Mouse (Mus musculus) forebrain, embryonic 10.5 days (tissue): ENCODE data around the gene Nup93. TPM values are rescaled to one million over a fixed set of nuclear protein-coding genes. Genes with fewer than 3 reads are reported as not detected.
A peak's percentile ranks its signal among the peaks of the same experiment; 100 is the strongest.

Experiments
- DNase-seq: peaks from one replicate; pipeline ENCODE4 v3.0.0-alpha.2; 2017; ENCODE audit warnings: low spot score; ENCODE audit errors: extremely low spot score
- H3K27ac ChIP-seq: fragments of 300-500 bp; sonication (generic); 2 replicates; pipeline ENCODE4 v1.5.1; 2016; ENCODE audit warnings: mild to moderate bottlenecking
- H3K27me3 ChIP-seq: fragments of 300-500 bp; sonication (generic); 2 replicates; pipeline ENCODE4 v1.6.1; 2016; ENCODE audit warnings: mild to moderate bottlenecking; ENCODE audit not compliant: poor library complexity, severe bottlenecking
- H3K36me3 ChIP-seq: fragments of 300-500 bp; sonication (generic); replicated peaks from 2 replicates; pipeline ENCODE4 v1.6.1; 2016; ENCODE audit warnings: mild to moderate bottlenecking, moderate library complexity
- H3K4me1 ChIP-seq: fragments of 300-500 bp; sonication (generic); 2 replicates; pipeline ENCODE4 v1.6.1; 2016
- H3K4me3 ChIP-seq: fragments of 300-500 bp; sonication (generic); 2 replicates; pipeline ENCODE4 v1.5.1; 2016; ENCODE audit warnings: mild to moderate bottlenecking, moderate library complexity
- H3K9me3 ChIP-seq: fragments of 300-500 bp; sonication (generic); 2 replicates; pipeline ENCODE4 v1.6.1; 2016; ENCODE audit warnings: mild to moderate bottlenecking, moderate library complexity
- WGBS: fragments of 180-500 bp; shearing (Covaris S2); methylation state at CpG from one replicate; pipeline ENCODE4 v1.1.7; 2016; 5-methylcytosine and 5-hydroxymethylcytosine counted together
- polyA plus RNA-seq: library from polyadenylated mRNA; unstranded; fragments of >200 nt; fragmentation: Nextera tagmentation; extraction: Ambion mirVana; gene quantifications from 2 replicates; pipeline ENCODE4 v1.2.1, GENCODE M21; 2016

The Nup93 gene
- polyA plus RNA-seq, 1 experiment from 2014 or later: 155 TPM

- 25% methylated on average over 21 of the region's 21 CpGs for WGBS
Measured at GRCm38 (mm10) chr8:94191101-94191691, 23.2 kb upstream of the Nup93 start.

GRCm38 (mm10) chr8:94192926-94193325 is 21.4 kb upstream of the Nup93 start:
- H3K36me3 ChIP-seq: no peaks in the 10 kb centered on the region
- H3K27ac ChIP-seq: no peak overlapping the region
- H3K4me3 ChIP-seq: no peak overlapping the region
- H3K9me3 ChIP-seq: no peaks in the 10 kb centered on the region
- DNase-seq: no peak
- 56% methylated on average over 1 of the region's 1 CpGs for WGBS
- H3K27me3 ChIP-seq: peaks cover 26% of the 10 kb centered on the region
- peaks cover 19% of the 10 kb centered on the region for H3K4me1 ChIP-seq

More at GRCm38 (mm10) chr8:94191101-94191691, 23.2 kb upstream of the Nup93 start:
- Histone ChIP-seq H3K36me3 (no peaks in the 10 kb centered on the region), H3K4me3 (peak overlapping the region; percentile 45), H3K27me3 (peaks cover 43% of the 10 kb centered on the region), H3K9me3 (no peaks in the 10 kb centered on the region), H3K4me1 (peaks cover 36% of the 10 kb centered on the region), H3K27ac (no peak overlapping the region)
- peak; percentile 41 for DNase-seq

DNA sequence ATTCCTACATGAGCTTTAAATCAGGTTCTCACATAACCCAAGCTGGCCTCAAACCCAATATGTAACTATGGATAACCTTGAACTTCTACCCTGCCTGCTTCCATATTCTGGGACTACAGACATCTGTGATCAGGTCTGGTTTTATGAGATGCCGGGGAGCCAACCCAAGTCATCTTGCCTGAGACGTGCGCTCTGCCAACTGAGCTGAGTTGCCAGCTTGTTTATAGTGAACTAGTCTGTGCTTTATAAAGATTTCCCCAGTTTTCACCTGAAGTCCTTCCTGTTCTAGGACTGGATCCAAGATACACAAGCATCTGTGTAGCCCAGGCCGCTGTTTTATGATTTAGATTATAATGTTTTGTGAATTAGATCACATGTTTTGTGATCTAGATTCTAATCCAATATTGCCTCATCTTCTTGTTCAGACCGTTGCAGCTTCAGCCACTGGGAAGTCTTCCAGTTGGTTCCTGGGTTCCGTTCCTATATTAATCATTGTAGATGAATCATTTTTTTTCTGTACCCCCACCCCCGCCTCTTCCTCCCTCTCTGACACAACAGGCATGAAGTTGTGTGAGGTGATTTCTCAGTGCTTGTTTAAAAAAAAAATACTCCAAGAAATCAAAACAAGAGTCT is 19.7 kb upstream of the Nup93 start:
- Histone ChIP-seq H3K27ac (no peak overlapping the region), H3K9me3 (no peaks in the 10 kb centered on the region), H3K36me3 (no peaks in the 10 kb centered on the region), H3K4me3 (no peak overlapping the region), H3K27me3 (peaks cover 10% of the 10 kb centered on the region; the same call in 1 of the 2 replicates), H3K4me1 (peaks cover 12% of the 10 kb centered on the region)
- DNase-seq: no peak
- 94% methylated on average over 7 of the region's 7 CpGs for WGBS

DNA sequence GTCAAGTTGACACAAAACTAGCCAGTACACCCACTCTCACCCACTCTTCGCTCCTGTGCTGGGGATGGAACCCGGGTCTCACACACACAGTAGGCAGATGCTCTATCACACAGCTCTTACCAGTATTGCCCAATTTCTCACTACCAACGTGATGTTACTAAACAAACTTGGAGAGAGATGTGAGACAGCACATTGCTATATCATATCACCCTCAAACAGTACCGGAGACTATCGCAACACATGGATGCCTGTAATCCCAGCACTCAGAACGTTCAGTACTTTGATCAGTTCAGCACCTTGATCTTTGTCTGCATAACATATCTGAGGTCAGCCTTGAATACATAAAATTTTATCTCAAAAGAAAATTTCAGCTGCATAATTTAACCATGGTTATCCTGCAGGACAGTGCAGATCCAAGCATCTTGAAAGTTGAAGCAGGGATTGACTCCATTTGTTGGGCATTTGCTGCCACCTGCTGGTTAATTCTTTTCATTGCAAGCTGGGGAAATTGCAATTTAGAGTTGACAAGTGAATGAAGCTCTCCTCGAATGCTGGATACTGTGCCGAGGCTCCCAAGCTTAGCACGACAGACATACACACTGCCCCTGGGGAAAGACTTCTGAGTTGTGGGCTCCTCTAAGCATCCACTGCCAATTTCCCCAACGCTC is 15.0 kb upstream of the Nup93 start:
- H3K4me3 ChIP-seq: no peak overlapping the region
- H3K4me1 ChIP-seq: no peaks in the 10 kb centered on the region
- H3K36me3 ChIP-seq: no peaks in the 10 kb centered on the region
- H3K27me3 ChIP-seq: no peaks in the 10 kb centered on the region
- peak; percentile 74 for DNase-seq
- no peak overlapping the region for H3K27ac ChIP-seq
- WGBS: 44% methylated on average over 10 of the region's 10 CpGs
- H3K9me3 ChIP-seq: no peaks in the 10 kb centered on the region

- Histone ChIP-seq H3K27ac (no peak overlapping the region), H3K4me1 (no peaks in the 10 kb centered on the region), H3K36me3 (no peaks in the 10 kb centered on the region), H3K27me3 (no peaks in the 10 kb centered on the region), H3K4me3 (no peak overlapping the region), H3K9me3 (no peaks in the 10 kb centered on the region)
- no peak for DNase-seq
- WGBS: 79% methylated on average over 3 of the region's 3 CpGs
Measured at GRCm38 (mm10) chr8:94204043-94204442, 10.3 kb upstream of the Nup93 start.

- Histone ChIP-seq H3K4me1 (no peaks in the 10 kb centered on the region), H3K4me3 (no peak overlapping the region), H3K27me3 (no peaks in the 10 kb centered on the region), H3K27ac (no peak overlapping the region), H3K9me3 (no peaks in the 10 kb centered on the region), H3K36me3 (no peaks in the 10 kb centered on the region)
- 14% methylated on average over 5 of the region's 5 CpGs for WGBS
- DNase-seq: peak; percentile 85
Measured at GRCm38 (mm10) chr8:94205736-94206135, 8.6 kb upstream of the Nup93 start.

- no peak for DNase-seq
- Histone ChIP-seq H3K36me3 (no peaks in the 10 kb centered on the region), H3K27me3 (no peaks in the 10 kb centered on the region), H3K27ac (no peak overlapping the region), H3K4me1 (no peaks in the 10 kb centered on the region), H3K9me3 (no peaks in the 10 kb centered on the region), H3K4me3 (no peak overlapping the region)
- 82% methylated on average over 8 of the region's 8 CpGs for WGBS
Measured at GRCm38 (mm10) chr8:94206256-94206655, 8.1 kb upstream of the Nup93 start.

DNA sequence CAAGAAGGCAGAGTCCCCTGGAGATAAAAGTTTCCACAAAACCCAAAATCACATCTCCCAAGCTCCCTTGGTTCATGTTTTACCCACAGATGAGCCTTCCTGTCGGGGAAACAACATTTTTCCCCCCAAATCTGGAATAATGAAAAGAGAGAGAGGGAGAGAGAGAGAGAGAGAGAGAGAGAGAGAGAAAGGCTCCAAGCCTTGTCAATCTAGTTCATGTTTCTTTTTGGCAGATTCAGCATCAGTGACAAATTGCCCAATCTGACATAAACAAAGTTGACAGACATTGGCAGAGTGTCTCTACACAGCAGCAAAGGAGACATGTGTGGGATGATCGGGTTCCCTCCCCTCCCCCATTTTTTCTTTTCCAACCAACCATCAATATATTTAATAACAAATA is 6.9 kb upstream of the Nup93 start:
- WGBS: 82% methylated on average over 2 of the region's 2 CpGs
- no peaks in the 10 kb centered on the region for H3K9me3 ChIP-seq
- no peaks in the 10 kb centered on the region for H3K36me3 ChIP-seq
- H3K27me3 ChIP-seq: no peaks in the 10 kb centered on the region
- no peak for DNase-seq
- H3K27ac ChIP-seq: no peak overlapping the region
- no peaks in the 10 kb centered on the region for H3K4me1 ChIP-seq
- no peak overlapping the region for H3K4me3 ChIP-seq

DNA sequence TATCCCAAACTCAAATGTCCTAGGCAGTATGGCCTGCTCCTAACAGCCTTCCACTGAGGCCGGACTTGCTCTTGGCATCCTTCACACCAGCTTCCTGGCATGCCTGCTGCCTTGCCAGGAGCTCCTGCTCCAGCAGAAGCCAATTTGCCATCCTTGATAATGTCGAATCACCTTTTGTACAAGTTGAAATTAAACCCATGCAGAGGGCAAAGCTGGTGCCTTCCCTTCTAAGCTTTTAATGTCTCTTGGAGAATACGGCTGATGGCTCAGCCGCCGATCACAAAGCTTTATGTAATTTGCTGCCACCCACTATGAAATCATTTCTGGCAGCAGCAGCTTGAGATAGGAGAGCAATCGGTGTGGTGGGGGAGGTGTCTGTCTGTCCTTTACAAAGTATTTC is 4.7 kb upstream of the Nup93 start:
- Histone ChIP-seq H3K27ac (no peak overlapping the region), H3K27me3 (no peaks in the 10 kb centered on the region), H3K36me3 (no peaks in the 10 kb centered on the region), H3K4me3 (no peak overlapping the region), H3K4me1 (peaks cover 12% of the 10 kb centered on the region), H3K9me3 (no peaks in the 10 kb centered on the region)
- DNase-seq: no peak
- WGBS: 85% methylated on average over 6 of the region's 6 CpGs

GRCm38 (mm10) chr8:94210225-94210624 is 4.1 kb upstream of the Nup93 start:
- H3K27me3 ChIP-seq: no peaks in the 10 kb centered on the region
- DNase-seq: no peak
- H3K4me1 ChIP-seq: peaks cover 18% of the 10 kb centered on the region
- no peak overlapping the region for H3K4me3 ChIP-seq
- 79% methylated on average over 3 of the region's 3 CpGs for WGBS
- no peaks in the 10 kb centered on the region for H3K9me3 ChIP-seq
- no peak overlapping the region for H3K27ac ChIP-seq
- H3K36me3 ChIP-seq: no peaks in the 10 kb centered on the region

- WGBS: 65% methylated on average over 6 of the region's 6 CpGs
- Histone ChIP-seq H3K27me3 (no peaks in the 10 kb centered on the region), H3K27ac (peak overlapping the region; percentile 88; the same call in 1 of the 2 replicates)
Measured at GRCm38 (mm10) chr8:94213819-94214218, 545 bp upstream of the Nup93 start.

GRCm38 (mm10) chr8:94227381-94227939 is 13.1 kb downstream of the Nup93 start:
- H3K36me3 ChIP-seq: peaks cover 68% of the 10 kb centered on the region
- 90% methylated on average over 7 of the region's 7 CpGs for WGBS

More at GRCm38 (mm10) chr8:94213819-94214218, 545 bp upstream of the Nup93 start:
- DNase-seq: no peak
- H3K4me3 ChIP-seq: peak overlapping the region; percentile 87
- H3K9me3 ChIP-seq: no peaks in the 10 kb centered on the region
- H3K4me1 ChIP-seq: peaks cover 35% of the 10 kb centered on the region
- H3K36me3 ChIP-seq: no peaks in the 10 kb centered on the region

GRCm38 (mm10) chr8:94240240-94240751 is 25.9 kb downstream of the Nup93 start:
- H3K27ac ChIP-seq: no peak overlapping the region
- H3K36me3 ChIP-seq: peaks cover 43% of the 10 kb centered on the region
- H3K4me3 ChIP-seq: no peak overlapping the region
- WGBS: 92% methylated on average over 4 of the region's 4 CpGs
- no peak for DNase-seq
- H3K9me3 ChIP-seq: no peaks in the 10 kb centered on the region
- no peaks in the 10 kb centered on the region for H3K4me1 ChIP-seq
- H3K27me3 ChIP-seq: no peaks in the 10 kb centered on the region

More at GRCm38 (mm10) chr8:94227381-94227939, 13.1 kb downstream of the Nup93 start:
- no peak for DNase-seq
- H3K27ac ChIP-seq: no peak overlapping the region
- H3K4me3 ChIP-seq: no peak overlapping the region
- no peaks in the 10 kb centered on the region for H3K9me3 ChIP-seq
- no peaks in the 10 kb centered on the region for H3K27me3 ChIP-seq
- no peaks in the 10 kb centered on the region for H3K4me1 ChIP-seq
